Mouse (Mus musculus) intestine, postnatal 0 days (tissue): Measurements from ENCODE around the gene Olfr699. TPM values are rescaled to one million over a fixed set of nuclear protein-coding genes. Genes with fewer than 3 reads are reported as not detected.

ENCODE experiments used
- ATAC-seq: fragments of 200-750 bp; cut with Nextera tagmentation; 2 replicates; pipeline ENCODE4 v1.8.0; 2017; ENCODE audit warnings: mild to moderate bottlenecking, moderate TSS enrichment, moderate library complexity
- H3K27ac ChIP-seq: fragments of 300-500 bp; sonication (generic); 2 replicates; pipeline ENCODE4 v1.5.1; 2014; ENCODE audit warnings: mild to moderate bottlenecking, low read depth, low read length, moderate library complexity
- H3K27me3 ChIP-seq: fragments of 300-500 bp; sonication (generic); replicated peaks from 2 replicates; pipeline ENCODE4 v1.6.1; 2014; ENCODE audit warnings: low read length, mixed read lengths; ENCODE audit not compliant: control insufficient read depth, insufficient read depth
- H3K36me3 ChIP-seq: fragments of 300-500 bp; sonication (generic); 2 replicates; pipeline ENCODE4 v1.6.1; 2014; ENCODE audit warnings: mild to moderate bottlenecking, moderate library complexity; ENCODE audit not compliant: control insufficient read depth, insufficient read depth
- H3K4me1 ChIP-seq: fragments of 300-500 bp; sonication (generic); replicated peaks from 2 replicates; pipeline ENCODE4 v1.6.1; 2014; ENCODE audit warnings: antibody characterized with exemption, low read length, mixed read lengths; ENCODE audit not compliant: control insufficient read depth, insufficient read depth
- H3K4me2 ChIP-seq: fragments of 300-500 bp; sonication (generic); replicated peaks from 2 replicates; pipeline ENCODE4 v1.6.1; 2014; ENCODE audit warnings: low read depth, mild to moderate bottlenecking, moderate library complexity
- H3K4me3 ChIP-seq: fragments of 300-500 bp; sonication (generic); 2 replicates; pipeline ENCODE4 v1.5.1; 2014; ENCODE audit warnings: low read depth, low read length
- H3K9ac ChIP-seq: fragments of 300-500 bp; sonication (generic); 2 replicates; pipeline ENCODE4 v1.6.1; 2014; ENCODE audit warnings: mild to moderate bottlenecking, low read depth, low read length
- H3K9me3 ChIP-seq: fragments of 300-500 bp; sonication (generic); 2 replicates; pipeline ENCODE4 v1.6.1; 2016; ENCODE audit warnings: mixed run types; ENCODE audit not compliant: control insufficient read depth
- CTCF ChIP-seq: sonication (generic); IDR thresholded peaks from 2 replicates; pipeline ENCODE4 v1.5.1; 2016; ENCODE audit warnings: low read depth, mild to moderate bottlenecking, control low read depth, antibody characterized with exemption, moderate library complexity
- WGBS: fragments of 180-500 bp; shearing (Covaris S2); extraction: QIAGEN DNeasy Blood & Tissue Kit; methylation state at CpG from one replicate; pipeline ENCODE4 v1.1.7; 2014; 5-methylcytosine and 5-hydroxymethylcytosine counted together
- polyA plus RNA-seq: library from polyadenylated mRNA; unstranded; fragments of >200 nt; fragmentation: Nextera tagmentation; extraction: Ambion mirVana; gene quantifications from 2 replicates; pipeline ENCODE4 v1.2.1, GENCODE M21; 2015

Olfr699 gene
- polyA plus RNA-seq, 1 experiment from 2014 or later = not detected

- Histone ChIP-seq H3K4me3 (no peak overlapping the region), H3K27me3 (no peaks in the 10 kb centered on the region), H3K36me3 (no peaks in the 10 kb centered on the region), H3K4me1 (no peaks in the 10 kb centered on the region), H3K9ac (no peak overlapping the region), H3K4me2 (no peak overlapping the region), H3K27ac (no peak overlapping the region), H3K9me3 (no peaks in the 10 kb centered on the region)
- WGBS = 91% methylated on average over 2 of the region's 2 CpGs
- ATAC-seq = no peak
- TF ChIP-seq CTCF = no peak
Measured at GRCm38 (mm10) chr7:106758800-106759199, 34.2 kb downstream of the Olfr699 start.

DNA sequence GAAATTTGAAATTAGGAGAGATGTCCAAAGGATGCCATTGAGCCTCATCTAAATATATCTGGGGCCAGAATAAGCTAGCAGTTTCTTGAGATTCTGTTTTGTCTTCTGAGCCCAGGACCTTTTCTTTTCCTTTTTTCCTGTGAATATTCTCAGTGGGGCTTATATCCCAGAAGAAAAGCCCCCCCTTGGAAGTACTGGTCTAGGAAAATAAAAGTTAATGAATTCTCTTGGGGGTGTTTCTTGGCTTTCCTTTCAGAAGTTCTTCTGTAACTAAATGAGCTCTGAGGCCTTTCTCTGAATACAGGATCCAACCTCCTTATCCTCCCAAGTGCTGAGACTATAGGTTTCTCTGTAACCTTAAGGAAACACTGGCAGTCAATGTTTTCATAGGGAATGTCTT lies 37.7 kb downstream of the Olfr699 start, which contains the start of gene Olfr698:
Gene Olfr698 (minus strand): TSS at position 101 of the 400 bp plus-strand sequence.
- no peak within 1 kb of the TSS for H3K4me2 ChIP-seq
- no peak for ATAC-seq
- H3K27me3 ChIP-seq = no peaks in the 10 kb centered on the region
- no peak within 1 kb of the TSS for H3K9ac ChIP-seq
- H3K27ac ChIP-seq = no peak within 1 kb of the TSS
- no peak for TF ChIP-seq CTCF
- no peaks in the 10 kb centered on the region for H3K9me3 ChIP-seq
- H3K36me3 ChIP-seq = no peaks in the 10 kb centered on the region
- no peak within 1 kb of the TSS for H3K4me3 ChIP-seq
- no peaks in the 10 kb centered on the region for H3K4me1 ChIP-seq

DNA sequence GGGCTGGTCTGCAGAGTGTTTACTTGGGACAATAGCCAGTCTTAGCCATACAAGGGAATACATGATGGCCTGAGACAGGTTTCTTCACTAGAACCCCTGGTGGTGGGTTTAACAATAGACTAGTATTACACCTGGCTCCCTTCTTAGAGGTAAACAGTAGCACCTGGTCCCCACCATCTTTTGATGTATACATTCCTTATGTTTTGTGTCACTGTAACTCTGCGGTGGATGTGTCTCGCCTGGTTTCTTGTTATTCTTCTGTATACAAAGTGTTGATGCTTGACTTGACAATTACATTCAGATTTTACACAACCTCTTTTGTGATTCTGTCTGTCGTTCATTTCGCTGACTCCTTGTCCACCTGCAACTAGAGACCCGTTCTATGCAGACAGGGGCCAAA lies 47.2 kb downstream of the Olfr699 start:
- H3K27me3 ChIP-seq = no peaks in the 10 kb centered on the region
- no peak for ATAC-seq
- no peak overlapping the region for H3K9ac ChIP-seq
- no peak for TF ChIP-seq CTCF
- no peak overlapping the region for H3K4me3 ChIP-seq
- H3K27ac ChIP-seq = no peak overlapping the region
- no peaks in the 10 kb centered on the region for H3K4me1 ChIP-seq
- H3K9me3 ChIP-seq = no peaks in the 10 kb centered on the region
- 90% methylated on average over 5 of the region's 5 CpGs for WGBS
- H3K4me2 ChIP-seq = no peak overlapping the region
- H3K36me3 ChIP-seq = no peaks in the 10 kb centered on the region

DNA sequence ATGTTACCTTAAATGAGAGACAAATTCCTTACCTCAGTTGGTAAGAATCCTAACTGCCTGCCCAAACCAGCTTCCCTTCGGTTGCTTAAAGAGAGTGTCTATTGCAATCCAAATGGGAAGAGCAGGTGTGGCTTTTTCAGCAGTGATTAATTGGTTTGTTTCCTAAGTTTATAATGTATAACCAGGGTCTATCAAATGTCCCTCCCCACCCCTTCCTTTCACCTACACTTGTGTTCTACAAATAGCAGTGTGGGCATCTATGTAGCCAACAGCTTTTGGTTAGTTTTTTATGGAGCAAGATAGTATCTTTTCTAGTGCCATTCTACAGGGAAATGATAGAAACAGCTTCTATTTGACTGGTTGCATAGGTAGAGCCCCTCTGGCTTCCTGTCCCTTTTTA lies 50.7 kb downstream of the Olfr699 start, which contains the start of gene Olfr697:
Gene Olfr697 (minus strand): TSS at position 101 of the 400 bp plus-strand sequence.
- no peak for TF ChIP-seq CTCF
- Histone ChIP-seq H3K9me3 (no peaks in the 10 kb centered on the region), H3K4me3 (no peak within 1 kb of the TSS), H3K4me2 (no peak within 1 kb of the TSS), H3K36me3 (no peaks in the 10 kb centered on the region), H3K9ac (no peak within 1 kb of the TSS), H3K27me3 (no peaks in the 10 kb centered on the region), H3K27ac (no peak within 1 kb of the TSS), H3K4me1 (no peaks in the 10 kb centered on the region)
- no peak for ATAC-seq
- WGBS = 80% methylated on average over 1 of the region's 1 CpGs

Other genes starting within 250 kb of the Olfr699 start
- not detected in 2 replicates for gene Olfr693, start 112.6 kb downstream of the Olfr699 start, polyA plus RNA-seq
- gene Olfr694, start 101.4 kb downstream of the Olfr699 start, polyA plus RNA-seq = not detected in 2 replicates
- gene Olfr695, start 76.8 kb downstream of the Olfr699 start, polyA plus RNA-seq = not detected in 2 replicates
- not detected in 2 replicates for gene Olfr697, start 50.8 kb downstream of the Olfr699 start, polyA plus RNA-seq
- not detected in 2 replicates for gene Olfr698, start 37.8 kb downstream of the Olfr699 start, polyA plus RNA-seq
- gene Olfr700, start 15.6 kb upstream of the Olfr699 start, polyA plus RNA-seq = not detected in 2 replicates
- gene Olfr701, start 20.9 kb upstream of the Olfr699 start, polyA plus RNA-seq = not detected in 2 replicates
- gene Olfr702, start 40.7 kb upstream of the Olfr699 start, polyA plus RNA-seq = not detected in 2 replicates
- not detected in 2 replicates for gene Olfr703, start 50.2 kb upstream of the Olfr699 start, polyA plus RNA-seq
- gene Olfr704, start 70.0 kb upstream of the Olfr699 start, polyA plus RNA-seq = not detected in 2 replicates
- gene Olfr705, start 83.7 kb upstream of the Olfr699 start, polyA plus RNA-seq = not detected in 2 replicates
- gene Olfr706, start 95.0 kb upstream of the Olfr699 start, polyA plus RNA-seq = not detected in 2 replicates
- not detected in 2 replicates for gene Olfr707, start 108.0 kb upstream of the Olfr699 start, polyA plus RNA-seq
- not detected in 2 replicates for gene Olfr1532-ps1, start 114.8 kb upstream of the Olfr699 start, polyA plus RNA-seq
- not detected in 2 replicates for gene Olfr709-ps1, start 139.0 kb upstream of the Olfr699 start, polyA plus RNA-seq
- not detected in 2 replicates for gene Olfr710, start 155.1 kb upstream of the Olfr699 start, polyA plus RNA-seq
- gene Olfr6, start 170.7 kb upstream of the Olfr699 start, polyA plus RNA-seq = not detected in 2 replicates
- gene Olfr711, start 182.3 kb upstream of the Olfr699 start, polyA plus RNA-seq = not detected in 2 replicates
- not detected in 2 replicates for gene Olfr2, start 212.9 kb upstream of the Olfr699 start, polyA plus RNA-seq
- gene Olfr713, start 238.0 kb upstream of the Olfr699 start, polyA plus RNA-seq = not detected in 2 replicates